Mouse (Mus musculus) limb, embryonic 11.5 days (tissue): Measurements from ENCODE around the gene Als2cl. TPM values are rescaled to one million over a fixed set of nuclear protein-coding genes. Genes with fewer than 3 reads are reported as not detected.

Source experiments
- ATAC-seq: fragments of 200-750 bp; cut with Nextera tagmentation; 2 replicates; pipeline ENCODE4 v1.8.0; 2017; ENCODE audit warnings: low read depth; ENCODE audit not compliant: insufficient number of reproducible peaks, low FRiP score, low TSS enrichment
- DNase-seq: peaks from one replicate; pipeline ENCODE4 v3.0.0-alpha.2; 2015; ENCODE audit warnings: low spot score
- H3K27ac ChIP-seq: fragments of 300-500 bp; sonication (generic); replicated peaks from 2 replicates; pipeline ENCODE4 v1.5.1; 2014; ENCODE audit warnings: low read depth, mild to moderate bottlenecking, low read length
- H3K27me3 ChIP-seq: fragments of 300-500 bp; sonication (generic); 2 replicates; pipeline ENCODE4 v1.6.1; 2014; ENCODE audit warnings: mild to moderate bottlenecking, low read length, mixed read lengths; ENCODE audit not compliant: control insufficient read depth, insufficient read depth
- H3K36me3 ChIP-seq: fragments of 300-500 bp; sonication (generic); 2 replicates; pipeline ENCODE4 v1.6.1; 2014; ENCODE audit warnings: mild to moderate bottlenecking, low read length, moderate library complexity, mixed read lengths; ENCODE audit not compliant: control insufficient read depth, insufficient read depth
- H3K4me1 ChIP-seq: fragments of 300-500 bp; sonication (generic); 2 replicates; pipeline ENCODE4 v1.6.1; 2014; ENCODE audit warnings: low read length, mixed read lengths; ENCODE audit not compliant: control insufficient read depth, insufficient read depth
- H3K4me2 ChIP-seq: fragments of 300-500 bp; sonication (generic); 2 replicates; pipeline ENCODE4 v1.6.1; 2014; ENCODE audit warnings: low read depth, mild to moderate bottlenecking, moderate library complexity; ENCODE audit not compliant: severe bottlenecking
- H3K4me3 ChIP-seq: fragments of 300-500 bp; sonication (generic); 2 replicates; pipeline ENCODE4 v1.5.1; 2014; ENCODE audit warnings: low read depth, low read length
- H3K9ac ChIP-seq: fragments of 300-500 bp; sonication (generic); 2 replicates; pipeline ENCODE4 v1.6.1; 2014; ENCODE audit warnings: mild to moderate bottlenecking, low read length
- H3K9me3 ChIP-seq: fragments of 300-500 bp; sonication (generic); 2 replicates; pipeline ENCODE4 v1.6.1; 2016; ENCODE audit warnings: low read length; ENCODE audit not compliant: control insufficient read depth
- WGBS: fragments of 180-500 bp; shearing (Covaris S2); extraction: QIAGEN DNeasy Blood & Tissue Kit; methylation state at CpG from one replicate; pipeline ENCODE4 v1.1.7; 2014; 5-methylcytosine and 5-hydroxymethylcytosine counted together
- polyA plus RNA-seq: library from polyadenylated mRNA; unstranded; fragments of >200 nt; fragmentation: Nextera tagmentation; extraction: Ambion mirVana; gene quantifications from 2 replicates; pipeline ENCODE4 v1.2.1, GENCODE M21; 2014

Gene Als2cl
- polyA plus RNA-seq, 1 experiment from 2014 or later, result 1.4 TPM

DNA sequence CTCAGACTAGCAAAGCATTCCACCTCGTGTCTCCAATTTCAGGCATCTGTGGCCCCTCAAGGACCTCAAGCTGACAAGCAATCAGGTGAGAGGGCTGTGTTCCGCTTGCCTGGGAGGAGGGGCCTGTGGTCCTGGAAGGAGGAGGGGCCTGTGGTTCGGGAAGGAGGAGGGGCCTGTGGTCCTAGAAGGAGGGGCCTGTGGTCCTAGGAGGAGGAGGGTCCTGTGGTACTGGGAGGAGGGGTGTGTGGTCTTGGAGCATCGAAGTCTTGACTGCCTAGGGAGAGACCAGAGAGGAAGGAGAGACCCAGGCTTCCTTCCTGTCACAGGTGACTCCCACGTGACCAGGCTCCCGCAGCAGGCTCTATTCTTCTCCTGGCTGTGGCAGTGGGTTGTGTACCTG, 16.9 kb downstream of the Als2cl start:
- no peak overlapping the region for H3K4me3 ChIP-seq
- ATAC-seq, result peak; percentile 49; the same call in 1 of the 2 replicates
- DNase-seq, result peak; percentile 69
- H3K9ac ChIP-seq, result no peak overlapping the region
- no peaks in the 10 kb centered on the region for H3K27me3 ChIP-seq
- H3K9me3 ChIP-seq, result no peaks in the 10 kb centered on the region
- H3K4me1 ChIP-seq, result peaks cover 5% of the 10 kb centered on the region; the same call in 1 of the 2 replicates
- peak overlapping the region; percentile 30 for H3K4me2 ChIP-seq
- 15% methylated on average over 6 of the region's 6 CpGs for WGBS
- no peak overlapping the region for H3K27ac ChIP-seq
- peaks cover 2% of the 10 kb centered on the region; the same call in 1 of the 2 replicates for H3K36me3 ChIP-seq

DNA sequence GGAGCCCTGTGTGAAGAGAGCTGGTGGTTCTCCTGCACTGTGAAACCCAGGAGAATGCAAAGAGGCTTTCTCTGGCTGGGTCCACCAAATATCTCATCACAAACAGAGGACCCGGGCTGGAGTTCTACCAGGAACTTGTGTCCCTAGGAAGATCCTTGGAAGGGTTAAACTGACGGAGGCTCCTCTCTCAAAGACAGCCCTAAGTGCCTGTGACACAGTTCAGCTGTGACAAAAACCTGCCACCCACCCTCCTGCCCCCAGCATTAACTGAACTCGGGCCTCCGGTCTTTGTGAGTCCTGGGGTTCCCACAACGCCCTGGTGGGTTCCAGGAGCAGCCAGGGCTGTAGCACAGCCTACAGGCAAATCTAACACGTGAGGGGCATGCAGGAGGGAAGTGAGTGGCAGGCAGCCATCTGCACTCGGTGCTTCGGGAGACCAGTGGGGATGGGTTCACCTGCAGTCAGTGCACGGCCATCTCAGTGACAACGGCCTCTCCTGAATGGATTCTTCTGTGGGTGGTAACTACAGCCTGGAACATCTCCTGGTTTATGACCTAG, 19.9 kb downstream of the Als2cl start:
- Histone ChIP-seq H3K36me3 (peaks cover 2% of the 10 kb centered on the region; the same call in 1 of the 2 replicates), H3K27ac (no peak overlapping the region), H3K9ac (no peak overlapping the region), H3K4me3 (no peak overlapping the region), H3K4me2 (no peak overlapping the region), H3K9me3 (no peaks in the 10 kb centered on the region), H3K27me3 (no peaks in the 10 kb centered on the region), H3K4me1 (peaks cover 5% of the 10 kb centered on the region; the same call in 1 of the 2 replicates)
- DNase-seq, result no peak
- ATAC-seq, result no peak
- 67% methylated on average over 10 of the region's 10 CpGs for WGBS

DNA sequence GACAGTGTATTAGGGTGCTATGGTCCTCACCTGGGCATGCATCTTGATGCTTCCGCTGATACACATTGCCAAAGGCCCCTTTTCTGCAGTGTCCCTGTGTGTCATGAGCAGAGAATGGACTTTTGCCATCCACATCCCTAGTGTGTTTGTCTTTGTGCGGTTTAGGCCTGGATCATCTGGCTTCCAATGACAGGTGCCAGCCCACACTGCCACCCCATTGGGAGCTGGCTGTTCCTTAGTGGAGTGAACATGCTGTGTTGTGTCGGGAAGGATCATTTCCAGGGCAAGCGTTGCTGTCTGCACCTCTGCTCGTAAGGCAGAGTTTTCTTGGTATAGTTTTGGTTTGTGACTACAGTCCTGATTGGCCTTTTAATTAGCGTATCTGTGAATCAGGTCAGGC, 21.5 kb downstream of the Als2cl start:
- no peak overlapping the region for H3K9ac ChIP-seq
- no peak overlapping the region for H3K4me3 ChIP-seq
- H3K4me1 ChIP-seq, result no peaks in the 10 kb centered on the region
- peaks cover 2% of the 10 kb centered on the region; the same call in 1 of the 2 replicates for H3K36me3 ChIP-seq
- no peaks in the 10 kb centered on the region for H3K27me3 ChIP-seq
- H3K9me3 ChIP-seq, result no peaks in the 10 kb centered on the region
- no peak for ATAC-seq
- H3K27ac ChIP-seq, result no peak overlapping the region
- H3K4me2 ChIP-seq, result no peak overlapping the region
- 90% methylated on average over 6 of the region's 6 CpGs for WGBS
- DNase-seq, result no peak

DNA sequence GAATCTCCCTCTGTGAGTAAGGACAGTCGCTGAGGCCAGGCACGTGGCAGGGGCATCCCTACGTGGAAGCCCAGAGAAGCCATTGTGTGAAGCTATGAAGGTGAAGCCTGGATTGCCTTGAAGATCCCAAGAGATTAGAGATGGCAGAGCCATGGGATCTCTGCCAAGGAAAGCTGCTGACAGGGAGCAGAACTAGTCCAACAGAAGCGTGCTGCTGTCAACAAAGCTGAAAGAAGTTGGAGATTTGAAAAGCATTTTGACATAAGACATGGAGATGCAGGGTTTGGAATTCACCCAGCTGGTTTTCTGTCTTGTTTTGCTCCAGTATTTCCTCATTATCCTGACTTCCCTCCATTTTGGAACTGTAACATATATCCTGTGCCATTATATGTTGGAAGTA, 22.6 kb downstream of the Als2cl start:
- no peaks in the 10 kb centered on the region for H3K27me3 ChIP-seq
- ATAC-seq, result no peak
- H3K4me3 ChIP-seq, result no peak overlapping the region
- H3K27ac ChIP-seq, result no peak overlapping the region
- 90% methylated on average over 4 of the region's 4 CpGs for WGBS
- peaks cover 2% of the 10 kb centered on the region; the same call in 1 of the 2 replicates for H3K36me3 ChIP-seq
- no peak for DNase-seq
- no peak overlapping the region for H3K9ac ChIP-seq
- no peak overlapping the region for H3K4me2 ChIP-seq
- no peaks in the 10 kb centered on the region for H3K9me3 ChIP-seq
- no peaks in the 10 kb centered on the region for H3K4me1 ChIP-seq

DNA sequence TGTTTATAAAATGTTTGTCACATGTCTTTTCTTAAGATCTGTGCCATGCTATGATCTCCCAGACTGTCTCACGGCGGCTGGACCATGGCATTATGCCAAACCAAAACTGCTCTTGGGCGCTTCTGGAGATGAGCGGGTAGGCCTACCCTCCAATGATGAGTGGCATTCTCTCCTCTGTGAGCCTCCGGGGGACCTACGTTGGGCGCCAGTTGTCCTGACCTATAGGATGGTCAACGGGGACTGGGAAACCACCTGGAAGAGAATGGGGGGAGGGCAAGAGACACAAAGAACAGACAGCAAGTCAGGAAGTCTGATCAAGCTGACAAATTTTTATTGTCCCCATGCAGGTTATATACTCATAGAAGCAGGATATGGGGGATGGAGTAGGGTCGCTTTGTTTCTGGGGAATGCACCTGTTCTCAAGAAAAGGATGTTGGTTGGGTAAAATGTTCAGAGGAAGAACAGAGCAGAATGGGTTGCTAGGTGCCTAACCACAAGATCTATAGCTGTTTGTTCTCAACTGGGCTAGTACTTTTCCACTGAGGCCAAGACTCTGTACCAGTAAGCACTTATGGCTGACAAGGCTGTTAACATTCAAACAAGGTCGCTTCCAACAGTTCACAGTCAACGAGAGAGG, 27.6 kb downstream of the Als2cl start:
- Histone ChIP-seq H3K9ac (no peak overlapping the region), H3K4me1 (no peaks in the 10 kb centered on the region), H3K4me3 (no peak overlapping the region), H3K27ac (no peak overlapping the region), H3K4me2 (no peak overlapping the region), H3K36me3 (no peaks in the 10 kb centered on the region), H3K9me3 (no peaks in the 10 kb centered on the region), H3K27me3 (no peaks in the 10 kb centered on the region)
- ATAC-seq (no peak), DNase-seq (no peak)
- WGBS, result 94% methylated on average over 11 of the region's 11 CpGs

DNA sequence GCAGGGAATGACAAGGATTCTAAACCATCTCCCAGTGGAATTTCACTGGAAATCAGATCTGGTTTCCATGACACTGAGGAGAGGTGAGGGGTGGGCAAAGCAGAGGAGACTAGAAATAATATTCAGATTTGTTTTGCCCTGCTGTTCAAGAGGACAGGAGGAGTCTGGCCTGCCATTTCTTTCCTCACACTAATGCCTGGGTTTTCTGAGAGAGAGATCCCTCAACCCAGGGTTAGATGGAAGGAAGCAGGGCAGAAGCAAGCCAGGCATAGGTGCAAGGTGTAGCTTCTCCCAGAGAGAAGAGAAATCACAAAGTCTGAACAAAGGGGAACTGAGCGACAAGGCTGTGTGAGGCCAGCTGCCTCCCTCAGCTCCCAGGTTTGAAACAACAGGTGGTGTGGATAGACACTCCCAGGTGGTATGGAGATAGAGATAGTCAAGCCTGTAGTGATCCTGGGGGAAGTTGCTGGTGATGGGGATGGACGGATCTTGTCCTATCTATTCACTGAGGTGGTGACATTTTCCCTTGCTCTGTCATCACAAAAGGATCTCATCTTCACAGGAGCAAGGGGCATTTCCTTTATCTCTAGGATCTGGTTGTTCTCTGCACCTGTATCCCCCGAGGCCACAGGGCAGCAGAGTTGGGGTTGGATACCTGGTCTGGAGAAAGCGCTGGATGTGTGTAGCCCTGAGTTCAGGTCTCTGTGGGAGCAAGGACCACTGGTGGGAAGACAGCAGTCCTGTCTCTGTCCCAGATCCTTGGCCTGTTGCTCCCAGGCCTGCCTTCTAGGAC, 28.4 kb downstream of the Als2cl start:
- DNase-seq (no peak), ATAC-seq (no peak)
- Histone ChIP-seq H3K4me2 (no peak overlapping the region), H3K27ac (no peak overlapping the region), H3K27me3 (no peaks in the 10 kb centered on the region), H3K36me3 (no peaks in the 10 kb centered on the region), H3K4me1 (no peaks in the 10 kb centered on the region), H3K9ac (no peak overlapping the region), H3K9me3 (no peaks in the 10 kb centered on the region), H3K4me3 (no peak overlapping the region)
- WGBS, result 79% methylated on average over 4 of the region's 4 CpGs

DNA sequence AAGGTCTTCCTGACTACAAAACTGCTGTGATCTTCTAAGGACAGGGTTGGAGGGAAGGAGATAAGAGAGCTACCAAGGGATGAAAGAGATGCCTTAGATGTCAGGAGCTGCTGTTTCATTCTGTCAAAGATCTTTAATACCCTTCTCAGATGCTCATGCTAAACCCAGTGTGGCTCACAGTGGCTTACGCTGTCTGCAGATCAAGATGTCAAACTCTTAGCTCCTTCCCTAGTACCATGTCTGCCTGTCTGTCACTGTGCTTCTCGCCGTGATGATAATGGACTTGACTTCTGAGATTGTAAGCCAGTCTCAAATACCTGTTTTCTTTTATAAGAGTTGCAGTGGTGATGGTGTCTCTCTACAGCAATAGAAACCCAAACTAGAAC, 29.0 kb downstream of the Als2cl start:
- no peaks in the 10 kb centered on the region for H3K9me3 ChIP-seq
- DNase-seq (no peak), ATAC-seq (no peak)
- 94% methylated on average over 3 of the region's 3 CpGs for WGBS
- no peaks in the 10 kb centered on the region for H3K4me1 ChIP-seq
- H3K27me3 ChIP-seq, result no peaks in the 10 kb centered on the region
- no peak overlapping the region for H3K4me2 ChIP-seq
- H3K4me3 ChIP-seq, result no peak overlapping the region
- no peak overlapping the region for H3K9ac ChIP-seq
- no peaks in the 10 kb centered on the region for H3K36me3 ChIP-seq
- no peak overlapping the region for H3K27ac ChIP-seq

DNA sequence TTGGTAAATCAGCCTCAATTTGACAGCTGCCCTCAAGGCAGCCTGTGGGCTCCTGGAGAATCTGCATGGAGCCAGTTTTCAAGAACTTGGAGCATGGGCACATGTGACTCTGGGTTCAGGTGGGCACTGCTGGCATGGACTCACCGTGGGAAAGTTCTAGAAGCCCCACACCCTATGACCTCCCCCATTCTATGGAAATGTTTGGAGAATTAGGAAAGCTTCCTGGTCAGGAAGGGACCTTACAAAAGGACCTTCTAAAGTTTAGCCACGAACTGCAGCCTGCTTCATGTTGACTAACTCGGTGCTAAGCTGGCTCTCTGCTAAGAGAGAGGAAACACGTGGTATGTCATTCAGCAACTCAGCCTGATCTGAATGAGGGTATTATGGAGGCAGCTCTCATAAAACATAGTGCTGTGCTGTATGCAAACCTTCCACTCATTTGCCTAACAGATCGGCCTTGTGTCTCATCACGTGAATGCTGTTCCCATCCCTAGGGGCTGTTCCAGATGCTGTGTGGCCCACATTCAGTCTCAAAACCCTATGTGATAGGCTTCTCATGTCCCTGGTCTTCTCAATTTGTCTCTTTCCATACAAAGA, 29.8 kb downstream of the Als2cl start:
- no peak for ATAC-seq
- DNase-seq, result no peak
- H3K9me3 ChIP-seq, result no peaks in the 10 kb centered on the region
- H3K27ac ChIP-seq, result no peak overlapping the region
- H3K27me3 ChIP-seq, result no peaks in the 10 kb centered on the region
- 77% methylated on average over 6 of the region's 6 CpGs for WGBS
- no peaks in the 10 kb centered on the region for H3K36me3 ChIP-seq
- H3K4me2 ChIP-seq, result no peak overlapping the region
- no peak overlapping the region for H3K4me3 ChIP-seq
- H3K4me1 ChIP-seq, result no peaks in the 10 kb centered on the region
- H3K9ac ChIP-seq, result no peak overlapping the region
